Mouse (Mus musculus) brain, embryonic 14.5 days (tissue): ENCODE measurements around the gene Sfswap.

Experiments
- CTCF ChIP-seq: fragments of 200-500 bp; IDR thresholded peaks from 2 replicates; pipeline ENCODE4 v1.5.1; 2012; ENCODE audit warnings: inconsistent platforms, mild to moderate bottlenecking, moderate library complexity, borderline replicate concordance; ENCODE audit not compliant: insufficient read depth, insufficient read length; ENCODE audit errors: extremely low read depth
- POLR2A ChIP-seq: fragments of 200-500 bp; IDR thresholded peaks from 2 replicates; pipeline ENCODE4 v1.6.1; 2012; ENCODE audit warnings: mild to moderate bottlenecking, inconsistent platforms, borderline replicate concordance; ENCODE audit not compliant: poor library complexity, insufficient read depth, insufficient read length, severe bottlenecking; ENCODE audit errors: extremely low read depth

GRCm38 (mm10) chr5:129521913-129522312 lies 20.9 kb downstream of the Sfswap start:
- no peak for TF ChIP-seq CTCF
- no peak for TF ChIP-seq POLR2A
